Mouse (Mus musculus) lung, postnatal 36 days (tissue): ENCODE measurements around the gene Foxn3.

ENCODE experiments used
- DNase-seq: peaks from one replicate; pipeline ENCODE4 v3.0.0; 2022; ENCODE audit warnings: mixed read lengths

Foxn3 gene

GRCm38 (mm10) chr12:99346982-99347381 lies 216.4 kb downstream of the Foxn3 start:
- DNase-seq, result peak; percentile 75

GRCm38 (mm10) chr12:99345323-99345722 lies 218.1 kb downstream of the Foxn3 start:
- DNase-seq, result no peak

GRCm38 (mm10) chr12:99343378-99343777 lies 220.0 kb downstream of the Foxn3 start:
- no peak for DNase-seq

- peak; percentile 37 for DNase-seq
These were observed 221.2 kb downstream of the Foxn3 start for GRCm38 (mm10) chr12:99342160-99342559.

- DNase-seq, result no peak
These were observed 221.6 kb downstream of the Foxn3 start for GRCm38 (mm10) chr12:99341751-99342150.

GRCm38 (mm10) chr12:99340418-99341182 lies 222.8 kb downstream of the Foxn3 start:
- peak; percentile 86 for DNase-seq

- no peak for DNase-seq
These were observed 223.6 kb downstream of the Foxn3 start for GRCm38 (mm10) chr12:99339640-99340325.

- DNase-seq, result no peak
These were observed 224.6 kb downstream of the Foxn3 start for GRCm38 (mm10) chr12:99338754-99339153.

- no peak for DNase-seq
These were observed 226.3 kb downstream of the Foxn3 start for GRCm38 (mm10) chr12:99337171-99337435.

GRCm38 (mm10) chr12:99336349-99337170 lies 226.8 kb downstream of the Foxn3 start:
- peak; percentile 90 for DNase-seq

GRCm38 (mm10) chr12:99335628-99336027 lies 227.8 kb downstream of the Foxn3 start:
- DNase-seq, result peak; percentile 34

GRCm38 (mm10) chr12:99334026-99334425 lies 229.4 kb downstream of the Foxn3 start:
- DNase-seq, result no peak

- no peak for DNase-seq
These were observed 229.9 kb downstream of the Foxn3 start for GRCm38 (mm10) chr12:99333304-99333968.

GRCm38 (mm10) chr12:99332144-99332807 lies 231.1 kb downstream of the Foxn3 start:
- peak; percentile 62 for DNase-seq

GRCm38 (mm10) chr12:99331341-99331947 lies 231.9 kb downstream of the Foxn3 start:
- DNase-seq, result no peak

- no peak for DNase-seq
These were observed 232.5 kb downstream of the Foxn3 start for GRCm38 (mm10) chr12:99330822-99331285.

GRCm38 (mm10) chr12:99329301-99330257 lies 233.8 kb downstream of the Foxn3 start:
- DNase-seq, result no peak

GRCm38 (mm10) chr12:99326157-99326556 lies 237.2 kb downstream of the Foxn3 start:
- DNase-seq, result no peak

GRCm38 (mm10) chr12:99321633-99322431 lies 241.6 kb downstream of the Foxn3 start:
- no peak for DNase-seq

GRCm38 (mm10) chr12:99320966-99321496 lies 242.4 kb downstream of the Foxn3 start:
- no peak for DNase-seq
